Mouse (Mus musculus) kidney, embryonic 16.5 days (tissue): Measurements from ENCODE around the gene Baz2b. TPM values are rescaled to one million over a fixed set of nuclear protein-coding genes. Genes with fewer than 3 reads are reported as not detected.

Experiments
- ATAC-seq: fragments of 200-750 bp; cut with Nextera tagmentation; 2 replicates; pipeline ENCODE4 v1.8.0; 2017; ENCODE audit warnings: moderate TSS enrichment; ENCODE audit not compliant: low FRiP score, low TSS enrichment
- H3K27ac ChIP-seq: fragments of 300-500 bp; sonication (generic); 2 replicates; pipeline ENCODE4 v1.5.1; 2014; ENCODE audit warnings: low read length
- H3K27me3 ChIP-seq: fragments of 300-500 bp; sonication (generic); 2 replicates; pipeline ENCODE4 v1.6.1; 2014; ENCODE audit warnings: low read length, control low read depth, mixed read lengths; ENCODE audit not compliant: insufficient read depth
- H3K36me3 ChIP-seq: fragments of 300-500 bp; sonication (generic); 2 replicates; pipeline ENCODE4 v1.6.1; 2014; ENCODE audit warnings: low read length, control low read depth, mixed read lengths; ENCODE audit not compliant: insufficient read depth
- H3K4me1 ChIP-seq: fragments of 300-500 bp; sonication (generic); 2 replicates; pipeline ENCODE4 v1.6.1; 2014; ENCODE audit warnings: low read length, control low read depth, mixed read lengths; ENCODE audit not compliant: insufficient read depth
- H3K4me2 ChIP-seq: fragments of 300-500 bp; sonication (generic); replicated peaks from 2 replicates; pipeline ENCODE4 v1.6.1; 2014; ENCODE audit warnings: low read depth, low read length
- H3K4me3 ChIP-seq: fragments of 300-500 bp; sonication (generic); 2 replicates; pipeline ENCODE4 v1.5.1; 2014; ENCODE audit warnings: mild to moderate bottlenecking, low read length
- H3K9ac ChIP-seq: fragments of 300-500 bp; sonication (generic); replicated peaks from 2 replicates; pipeline ENCODE4 v1.6.1; 2014; ENCODE audit warnings: low read length
- H3K9me3 ChIP-seq: fragments of 300-500 bp; sonication (generic); 2 replicates; pipeline ENCODE4 v1.6.1; 2016; ENCODE audit warnings: low read length, control low read depth
- WGBS: fragments of 180-500 bp; shearing (Covaris S2); extraction: QIAGEN DNeasy Blood & Tissue Kit; methylation state at CpG from one replicate; pipeline ENCODE4 v1.1.7; 2014; 5-methylcytosine and 5-hydroxymethylcytosine counted together
- polyA plus RNA-seq: library from polyadenylated mRNA; unstranded; fragments of >200 nt; fragmentation: Nextera tagmentation; extraction: Ambion mirVana; gene quantifications from 2 replicates; pipeline ENCODE4 v1.2.1, GENCODE M21; 2015

The Baz2b gene
- polyA plus RNA-seq, 1 experiment from 2014 or later: 51.1 TPM

GRCm38 (mm10) chr2:59882742-59883281 is 326.8 kb downstream of the Baz2b start:
- ATAC-seq: peak; percentile 29
- Histone ChIP-seq H3K9ac (no peak overlapping the region; the same call in 1 of the 2 replicates), H3K4me1 (peaks cover 8% of the 10 kb centered on the region; the same call in 1 of the 2 replicates), H3K27me3 (no peaks in the 10 kb centered on the region), H3K4me3 (peak overlapping the region; percentile 76), H3K36me3 (peaks cover 8% of the 10 kb centered on the region; the same call in 1 of the 2 replicates), H3K9me3 (0 out of 2 replicates have a peak, but pooled peaks cover 3% of the 10 kb centered on the region), H3K4me2 (peak overlapping the region; percentile 59), H3K27ac (peak overlapping the region; percentile 80; the same call in 1 of the 2 replicates)
- 65% methylated on average over 8 of the region's 8 CpGs for WGBS

- Histone ChIP-seq H3K36me3 (peaks cover 9% of the 10 kb centered on the region; the same call in 1 of the 2 replicates), H3K27ac (peak within 1 kb of the TSS; percentile 80), H3K4me3 (peak within 1 kb of the TSS; percentile 76), H3K27me3 (no peaks in the 10 kb centered on the region), H3K4me2 (peak within 1 kb of the TSS; percentile 59), H3K4me1 (peaks cover 8% of the 10 kb centered on the region; the same call in 1 of the 2 replicates), H3K9me3 (0 out of 2 replicates have a peak, but pooled peaks cover 3% of the 10 kb centered on the region), H3K9ac (peak within 1 kb of the TSS; percentile 87)
- peak; percentile 98 for ATAC-seq
- 4% methylated on average over 56 of the region's 57 CpGs for WGBS
Measured at GRCm38 (mm10) chr2:59881831-59882741, 327.6 kb downstream of the Baz2b start, which contains the start of gene Wdsub1. TSS of gene Wdsub1 (minus strand) at chr2:59882591.

GRCm38 (mm10) chr2:59881404-59881803 is 328.2 kb downstream of the Baz2b start:
- peak overlapping the region; percentile 87 for H3K9ac ChIP-seq
- H3K27ac ChIP-seq: no peak overlapping the region
- WGBS: 72% methylated on average over 6 of the region's 6 CpGs

GRCm38 (mm10) chr2:59878221-59878620 is 331.4 kb downstream of the Baz2b start:
- Histone ChIP-seq H3K9ac (no peak overlapping the region), H3K4me3 (no peak overlapping the region), H3K4me2 (peak overlapping the region; percentile 27), H3K27ac (no peak overlapping the region), H3K36me3 (peaks cover 9% of the 10 kb centered on the region; the same call in 1 of the 2 replicates), H3K4me1 (peaks cover 8% of the 10 kb centered on the region; the same call in 1 of the 2 replicates), H3K9me3 (0 out of 2 replicates have a peak, but pooled peaks cover 3% of the 10 kb centered on the region), H3K27me3 (no peaks in the 10 kb centered on the region)
- WGBS: 66% methylated on average over 19 of the region's 19 CpGs
- ATAC-seq: no peak

More at GRCm38 (mm10) chr2:59881404-59881803, 328.2 kb downstream of the Baz2b start:
- Histone ChIP-seq H3K4me3 (peak overlapping the region; percentile 76), H3K27me3 (no peaks in the 10 kb centered on the region), H3K4me1 (peaks cover 8% of the 10 kb centered on the region; the same call in 1 of the 2 replicates), H3K36me3 (peaks cover 9% of the 10 kb centered on the region; the same call in 1 of the 2 replicates), H3K9me3 (0 out of 2 replicates have a peak, but pooled peaks cover 3% of the 10 kb centered on the region), H3K4me2 (peak overlapping the region; percentile 59)
- no peak for ATAC-seq

- H3K27ac ChIP-seq: no peak overlapping the region
- no peak overlapping the region for H3K4me2 ChIP-seq
- H3K4me1 ChIP-seq: peaks cover 8% of the 10 kb centered on the region; the same call in 1 of the 2 replicates
- no peak overlapping the region for H3K9ac ChIP-seq
- peaks cover 15% of the 10 kb centered on the region; the same call in 1 of the 2 replicates for H3K36me3 ChIP-seq
- WGBS: 80% methylated on average over 4 of the region's 4 CpGs
- H3K27me3 ChIP-seq: no peaks in the 10 kb centered on the region
- ATAC-seq: no peak
- no peak overlapping the region for H3K4me3 ChIP-seq
- H3K9me3 ChIP-seq: 0 out of 2 replicates have a peak, but pooled peaks cover 3% of the 10 kb centered on the region
Measured at GRCm38 (mm10) chr2:59877335-59877734, 332.3 kb downstream of the Baz2b start.

- Histone ChIP-seq H3K4me1 (peaks cover 5% of the 10 kb centered on the region; the same call in 1 of the 2 replicates), H3K9ac (no peak overlapping the region), H3K36me3 (peaks cover 19% of the 10 kb centered on the region), H3K4me2 (no peak overlapping the region), H3K9me3 (0 out of 2 replicates have a peak, but pooled peaks cover 3% of the 10 kb centered on the region), H3K27ac (no peak overlapping the region), H3K27me3 (no peaks in the 10 kb centered on the region), H3K4me3 (no peak overlapping the region)
- no peak for ATAC-seq
- WGBS: 91% methylated on average over 15 of the region's 15 CpGs
Measured at GRCm38 (mm10) chr2:59876482-59876881, 333.2 kb downstream of the Baz2b start.

- no peak for ATAC-seq
- Histone ChIP-seq H3K36me3 (peaks cover 11% of the 10 kb centered on the region), H3K9me3 (no peaks in the 10 kb centered on the region), H3K27ac (no peak overlapping the region), H3K4me2 (no peak overlapping the region), H3K4me1 (no peaks in the 10 kb centered on the region), H3K4me3 (no peak overlapping the region), H3K27me3 (no peaks in the 10 kb centered on the region), H3K9ac (no peak overlapping the region)
- WGBS: 90% methylated on average over 6 of the region's 6 CpGs
Measured at GRCm38 (mm10) chr2:59870526-59870925, 339.1 kb downstream of the Baz2b start.

GRCm38 (mm10) chr2:59862618-59863017 is 347.0 kb downstream of the Baz2b start:
- no peaks in the 10 kb centered on the region for H3K27me3 ChIP-seq
- no peak overlapping the region for H3K9ac ChIP-seq
- H3K4me2 ChIP-seq: no peak overlapping the region
- WGBS: 87% methylated on average over 6 of the region's 6 CpGs
- H3K9me3 ChIP-seq: no peaks in the 10 kb centered on the region
- no peak for ATAC-seq
- no peaks in the 10 kb centered on the region for H3K4me1 ChIP-seq
- no peak overlapping the region for H3K4me3 ChIP-seq
- peaks cover 4% of the 10 kb centered on the region for H3K36me3 ChIP-seq
- no peak overlapping the region for H3K27ac ChIP-seq

- no peak overlapping the region for H3K9ac ChIP-seq
- WGBS: 85% methylated on average over 9 of the region's 9 CpGs
- peaks cover 14% of the 10 kb centered on the region for H3K36me3 ChIP-seq
Measured at GRCm38 (mm10) chr2:59854363-59854762, 355.3 kb downstream of the Baz2b start.

More at GRCm38 (mm10) chr2:59854363-59854762, 355.3 kb downstream of the Baz2b start:
- no peak for ATAC-seq
- Histone ChIP-seq H3K9me3 (no peaks in the 10 kb centered on the region), H3K4me2 (no peak overlapping the region), H3K27ac (no peak overlapping the region), H3K27me3 (no peaks in the 10 kb centered on the region), H3K4me3 (no peak overlapping the region), H3K4me1 (no peaks in the 10 kb centered on the region)
